Mouse (Mus musculus): ENCODE data around the gene Synj1.

Synj1 gene

DNA sequence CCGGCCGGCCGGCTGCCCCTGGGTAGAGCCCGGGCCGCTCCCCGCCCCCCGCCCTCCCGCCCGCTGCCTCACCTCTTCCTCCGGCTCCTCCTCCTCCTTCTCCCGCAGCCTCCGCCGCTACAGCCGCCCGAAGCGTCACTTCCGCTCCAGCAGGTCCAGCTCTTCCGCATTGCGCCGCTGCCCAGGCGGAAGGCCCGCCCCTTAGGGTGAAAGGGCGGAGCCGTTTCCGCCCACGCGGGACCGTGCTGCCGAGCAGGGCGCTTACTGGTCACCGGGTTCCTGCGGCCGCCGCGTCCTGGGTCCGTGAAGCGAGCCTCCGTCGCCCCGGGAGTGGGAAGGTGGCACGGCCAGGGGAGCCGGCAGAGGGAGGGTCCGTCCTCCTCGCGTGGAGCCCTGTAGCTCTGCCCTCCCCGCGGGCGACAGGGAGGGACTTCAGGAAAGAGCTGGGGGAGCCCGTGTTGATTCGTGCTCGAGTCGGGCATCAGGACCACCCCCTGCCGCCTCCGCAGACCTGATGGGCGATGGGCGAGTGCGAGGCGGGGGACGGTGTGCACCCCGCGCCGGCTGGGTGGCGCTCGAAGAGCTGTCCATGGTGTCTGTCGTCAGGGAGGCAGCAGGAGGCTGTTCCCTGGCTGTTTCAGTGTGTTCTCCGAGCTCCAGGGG, at the start of gene Synj1:
Gene Synj1, minus strand, starts transcription at position 288 of the 663 bp plus-strand sequence.
- peak; percentile 95 for DNase-seq (ENCODE audit: low spot score)

- no peak for DNase-seq (ENCODE audit: low spot score)
These were observed 46.6 kb upstream of the Synj1 start for GRCm38 (mm10) chr16:91057741-91058140.

DNA sequence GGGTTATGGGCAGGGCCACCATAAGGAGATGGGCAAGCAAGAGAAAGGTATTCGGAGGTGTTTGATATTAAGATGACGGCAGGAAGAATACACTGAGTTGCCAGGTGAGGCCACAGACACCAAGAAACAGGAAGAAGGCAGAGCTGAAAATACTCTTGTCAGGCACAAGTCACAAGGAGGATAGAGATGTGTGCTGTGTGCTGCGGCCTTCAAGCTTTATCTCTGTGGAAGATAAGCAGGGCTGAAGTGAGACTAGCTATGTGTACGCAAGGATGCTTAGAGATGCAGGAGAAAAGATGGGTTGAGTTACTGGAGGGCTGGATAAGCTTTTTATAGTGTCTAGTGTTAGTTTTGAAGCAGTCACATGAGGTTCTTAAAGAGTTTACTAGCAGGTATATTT, 46.2 kb upstream of the Synj1 start:
- no peak for DNase-seq (ENCODE audit: low spot score)

DNA sequence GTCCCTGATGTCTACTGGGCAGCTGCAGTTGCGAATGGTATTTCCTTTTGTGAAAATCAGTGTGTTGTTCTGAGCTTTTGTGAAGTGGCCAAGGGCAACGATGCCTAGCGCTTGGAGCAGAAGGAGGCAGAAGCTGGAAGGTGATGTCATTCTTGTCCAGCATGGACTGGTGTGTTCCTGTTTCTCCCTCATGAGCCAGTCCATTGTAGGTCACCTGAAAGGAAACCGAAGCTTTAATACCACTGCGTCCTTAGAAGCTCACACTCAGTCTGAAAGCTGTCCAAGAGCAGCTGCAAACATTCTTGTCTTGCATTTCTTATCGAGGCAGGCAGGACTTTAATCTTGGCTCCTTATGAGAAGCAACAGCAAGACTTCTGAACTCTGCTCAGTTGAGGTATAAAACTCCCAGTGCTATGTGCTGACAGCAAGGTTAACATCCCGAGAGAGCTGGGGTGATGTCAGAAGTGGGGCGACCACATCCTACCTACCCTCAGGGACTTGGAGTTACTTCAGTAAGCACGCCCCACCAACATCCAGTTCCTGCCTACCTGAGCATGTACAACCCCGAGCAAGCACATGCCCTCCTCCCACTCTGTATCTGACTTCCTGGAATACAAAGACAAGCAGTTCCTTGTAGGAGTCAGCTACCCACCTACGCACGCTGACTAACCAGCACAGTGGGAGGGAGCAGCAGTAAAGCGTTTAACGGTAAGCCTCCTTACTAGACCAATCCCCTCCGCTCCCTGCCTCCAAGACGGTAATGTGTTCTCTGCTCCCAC, 45.1 kb upstream of the Synj1 start:
- DNase-seq (ENCODE audit: low spot score): no peak

GRCm38 (mm10) chr16:91055150-91055549, 44.0 kb upstream of the Synj1 start:
- no peak for DNase-seq (ENCODE audit: low spot score)

DNA sequence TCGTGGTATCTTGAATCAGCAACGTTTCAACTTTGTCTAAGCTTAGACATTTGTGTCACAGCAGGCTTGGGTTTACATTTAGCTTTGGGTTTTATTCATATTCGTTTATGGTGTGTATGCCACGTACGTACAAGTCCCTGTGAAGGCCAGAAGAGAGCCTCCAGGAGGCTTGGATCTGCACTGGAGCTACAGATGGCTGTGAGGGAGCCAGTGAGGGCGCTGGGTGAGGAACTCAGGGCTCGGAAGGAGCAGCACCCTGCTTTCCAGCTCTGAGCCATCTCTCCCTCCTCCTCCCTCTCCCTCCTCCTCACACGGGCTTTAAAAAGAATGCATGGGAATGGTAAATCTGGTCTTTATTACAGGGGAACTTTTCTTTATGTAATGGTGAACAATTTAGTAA, 42.5 kb upstream of the Synj1 start:
- no peak for DNase-seq (ENCODE audit: low spot score)

- DNase-seq (ENCODE audit: low spot score): peak; percentile 65
These were observed 34.4 kb upstream of the Synj1 start for GRCm38 (mm10) chr16:91045511-91045910.

GRCm38 (mm10) chr16:91044270-91045182, 33.4 kb upstream of the Synj1 start, which contains the start of gene Paxbp1:
TSS of gene Paxbp1 (minus strand) at chr16:91044543.
- peak; percentile 100 for DNase-seq (ENCODE audit: low spot score)

DNA sequence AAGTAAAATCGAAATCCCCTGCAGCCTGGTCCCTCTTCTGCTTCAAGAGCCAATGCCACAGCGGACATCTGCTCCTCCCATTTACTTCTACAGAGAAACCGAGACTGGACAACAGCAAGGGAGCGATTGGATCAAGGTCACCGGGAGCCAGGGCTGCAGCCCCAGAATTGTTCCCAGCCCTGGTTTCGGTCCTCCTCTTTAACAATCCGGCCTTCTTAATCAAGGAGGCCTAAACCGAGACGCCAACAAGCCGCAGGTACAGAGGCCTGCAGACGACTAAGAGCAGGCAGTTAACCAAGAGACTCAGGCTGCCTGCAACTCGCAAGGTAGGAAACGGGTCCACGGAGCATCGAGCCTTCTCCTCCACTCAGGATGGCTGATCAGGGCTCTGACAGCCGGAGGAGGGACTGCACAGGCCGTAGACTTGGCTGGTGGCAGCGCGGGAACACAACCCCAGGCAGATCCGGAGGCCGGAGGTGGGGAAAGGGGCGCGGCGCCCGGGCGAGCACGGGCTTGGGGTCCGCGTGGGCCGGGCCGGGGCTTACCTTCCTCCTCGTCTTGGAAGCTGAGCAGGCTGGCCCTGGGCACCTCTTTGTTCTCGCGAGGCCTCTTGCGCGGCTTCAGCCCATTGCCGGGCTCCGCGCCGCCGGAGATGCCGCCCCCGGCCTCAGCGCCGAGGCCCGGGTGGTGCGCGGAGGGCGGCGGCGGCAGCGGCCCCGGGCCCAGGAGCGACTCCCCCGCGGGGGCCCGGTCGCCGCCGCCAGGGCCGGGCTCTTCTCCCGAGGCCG, 32.5 kb upstream of the Synj1 start:
- DNase-seq (ENCODE audit: low spot score): peak; percentile 66

GRCm38 (mm10) chr16:91042640-91043039, 31.5 kb upstream of the Synj1 start:
- DNase-seq (ENCODE audit: low spot score): peak; percentile 88

GRCm38 (mm10) chr16:91035866-91036265, 24.8 kb upstream of the Synj1 start:
- DNase-seq (ENCODE audit: low spot score): no peak

- DNase-seq (ENCODE audit: low spot score): no peak
These were observed 19.6 kb upstream of the Synj1 start for GRCm38 (mm10) chr16:91030751-91031150.

- DNase-seq (ENCODE audit: low spot score): no peak
These were observed 18.8 kb upstream of the Synj1 start for GRCm38 (mm10) chr16:91029901-91030300.

GRCm38 (mm10) chr16:91029161-91029743, 18.1 kb upstream of the Synj1 start:
- no peak for DNase-seq (ENCODE audit: low spot score)

GRCm38 (mm10) chr16:91026290-91026689, 15.2 kb upstream of the Synj1 start:
- DNase-seq (ENCODE audit: low spot score): no peak

- DNase-seq (ENCODE audit: low spot score): peak; percentile 37
These were observed 12.3 kb upstream of the Synj1 start for GRCm38 (mm10) chr16:91023384-91023783.

DNA sequence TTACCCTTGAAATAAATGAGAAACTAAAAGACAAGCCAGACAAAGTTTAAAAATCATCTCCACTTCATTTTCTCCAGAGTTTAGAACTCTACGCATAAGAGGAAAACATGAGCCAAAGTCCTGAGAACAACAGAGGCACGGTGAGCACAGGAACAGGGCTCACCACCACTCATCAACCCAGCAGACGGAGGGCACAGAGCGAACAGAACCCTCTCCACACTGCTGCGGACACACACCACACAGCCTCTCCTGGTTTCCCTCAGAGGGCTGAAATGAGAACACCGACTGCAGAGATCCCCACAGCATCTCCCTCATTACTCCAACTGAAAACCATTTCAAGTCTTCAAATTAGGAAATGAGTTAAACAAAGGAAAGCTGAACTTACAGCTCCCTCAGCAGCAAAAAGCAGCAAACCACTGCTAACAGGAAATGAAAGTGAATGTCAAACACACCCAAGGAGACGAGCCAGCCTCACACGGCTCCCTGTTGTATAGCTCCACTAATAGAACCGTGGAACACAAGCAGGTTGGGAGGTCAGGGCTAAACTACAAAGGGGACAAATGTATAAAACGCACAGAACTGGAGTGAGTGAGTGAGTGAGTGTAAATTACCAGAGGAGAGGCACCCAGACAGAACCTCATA, 9.9 kb upstream of the Synj1 start:
- no peak for DNase-seq (ENCODE audit: low spot score)

DNA sequence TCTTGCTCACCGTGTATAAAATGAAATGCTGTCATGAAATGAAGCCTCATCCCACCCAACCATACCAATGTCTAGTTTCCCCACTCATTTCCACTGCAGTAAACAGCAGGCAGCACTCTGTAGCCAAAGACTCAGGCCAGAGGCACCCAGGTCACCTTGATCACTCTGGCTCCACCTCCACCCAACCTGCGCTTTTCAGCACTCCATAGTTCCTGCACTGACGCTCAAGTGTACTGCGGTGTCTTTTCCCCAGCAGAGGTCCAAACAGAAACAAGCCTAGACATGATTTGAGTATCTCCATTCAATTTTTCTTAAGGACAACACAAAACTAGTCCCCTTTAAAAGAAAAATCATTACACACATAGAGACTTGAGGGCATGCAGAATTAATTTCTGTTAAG, 8.4 kb upstream of the Synj1 start:
- no peak for DNase-seq (ENCODE audit: low spot score)

GRCm38 (mm10) chr16:91015761-91016160, 4.7 kb upstream of the Synj1 start:
- no peak for DNase-seq (ENCODE audit: low spot score)

- DNase-seq (ENCODE audit: low spot score): no peak
These were observed 739 bp upstream of the Synj1 start for GRCm38 (mm10) chr16:91011847-91012246.

- no peak for DNase-seq (ENCODE audit: low spot score)
These were observed 507 bp downstream of the Synj1 start for GRCm38 (mm10) chr16:91010581-91011020.

All from adipocyte (in vitro differentiated cells).